Mouse (Mus musculus) testis, postnatal 10 days (tissue): ENCODE measurements around the gene Cmtm2b.
A peak's percentile ranks its signal among the peaks of the same experiment; 100 is the strongest.
"Not testable (repeated sequence)": the region's sequence is repeated elsewhere in the genome, so short reads cannot be mapped to it uniquely, and the experiment has no call there.

ENCODE experiments used
- DNase-seq: peaks from one replicate; pipeline ENCODE4 v3.0.0; 2021; ENCODE audit warnings: low spot score

The Cmtm2b gene

DNA sequence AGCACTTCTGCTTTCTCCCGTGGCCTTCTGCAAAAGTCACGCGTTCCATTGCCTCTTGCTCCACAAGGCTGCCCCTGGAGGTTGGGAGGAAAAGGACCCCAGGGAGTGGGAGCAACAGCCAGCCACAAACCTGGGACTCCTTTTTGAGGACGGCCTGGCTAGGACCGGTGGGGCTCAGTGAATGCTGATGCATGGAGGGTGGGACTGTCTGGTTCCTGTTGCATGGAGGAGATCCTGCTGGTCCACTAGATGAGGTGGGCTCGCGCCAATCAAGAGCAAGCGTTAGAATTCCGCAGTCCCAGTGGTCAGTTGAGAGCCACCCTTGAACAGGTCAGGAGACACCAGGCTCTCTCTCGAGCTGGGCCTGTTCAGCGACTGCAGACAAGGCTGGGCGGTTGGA lies at the start of gene Cmtm2b:
TSS of gene Cmtm2b (plus strand) at position 301 of the 400 bp plus-strand sequence.
- not testable (repeated sequence) for DNase-seq

DNA sequence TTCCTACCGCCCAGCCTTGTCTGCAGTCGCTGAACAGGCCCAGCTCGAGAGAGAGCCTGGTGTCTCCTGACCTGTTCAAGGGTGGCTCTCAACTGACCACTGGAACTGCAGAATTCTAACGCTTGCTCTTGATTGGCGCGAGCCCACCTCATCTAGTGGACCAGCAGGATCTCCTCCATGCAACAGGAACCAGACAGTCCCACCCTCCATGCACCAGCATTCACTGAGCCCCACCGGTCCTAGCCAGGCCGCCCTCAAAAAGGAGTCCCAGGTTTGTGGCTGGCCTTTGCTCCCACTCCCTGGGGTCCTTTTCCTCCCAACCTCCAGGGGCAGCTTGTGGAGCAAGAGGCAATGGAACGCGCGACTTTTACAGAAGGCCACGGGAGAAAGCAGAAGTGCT lies 28.9 kb upstream of the Cmtm2b start, which contains the start of gene Cmtm2a:
TSS of gene Cmtm2a (minus strand) at position 101 of the 400 bp plus-strand sequence.
- DNase-seq: not testable (repeated sequence)

DNA sequence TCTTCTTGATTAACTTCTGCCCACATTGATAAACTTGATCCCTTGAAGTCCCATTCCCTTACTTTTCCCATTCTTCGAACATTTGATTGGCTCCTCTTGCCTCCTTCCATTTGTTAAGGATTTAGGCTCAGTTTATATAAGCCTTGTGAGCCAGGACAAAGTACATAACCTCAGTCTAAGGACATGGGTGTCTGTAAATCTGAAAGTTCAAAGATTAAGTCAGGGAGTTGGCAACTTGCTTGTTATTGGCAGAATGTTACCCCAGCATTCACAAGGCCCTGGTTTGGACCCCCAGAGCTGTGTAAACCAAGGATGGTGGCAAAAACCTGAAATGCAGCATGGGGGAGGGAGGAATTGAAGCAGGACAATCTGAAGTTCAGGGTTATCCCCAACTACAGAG lies 27.6 kb upstream of the Cmtm2b start:
- no peak for DNase-seq

DNA sequence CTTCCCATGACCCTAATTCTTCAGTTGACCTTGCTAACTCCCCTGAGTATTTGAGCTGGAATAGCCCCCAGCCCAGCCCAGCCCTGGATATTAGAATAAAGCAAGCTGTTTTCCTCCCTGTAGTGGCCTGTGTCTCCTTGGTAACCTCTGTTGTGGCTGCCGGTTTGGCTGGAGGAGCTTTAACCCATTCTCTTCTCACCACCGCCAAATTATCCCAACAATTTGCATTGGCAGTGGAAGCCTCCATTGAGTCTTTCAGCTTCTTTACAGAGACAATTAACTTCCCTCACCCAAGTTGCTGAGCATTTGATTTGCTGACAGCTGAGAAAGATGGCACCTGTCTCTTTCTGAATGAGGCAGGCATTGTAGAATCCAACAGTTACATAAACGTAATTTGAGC lies 20.5 kb upstream of the Cmtm2b start:
- DNase-seq: not testable (repeated sequence)

DNA sequence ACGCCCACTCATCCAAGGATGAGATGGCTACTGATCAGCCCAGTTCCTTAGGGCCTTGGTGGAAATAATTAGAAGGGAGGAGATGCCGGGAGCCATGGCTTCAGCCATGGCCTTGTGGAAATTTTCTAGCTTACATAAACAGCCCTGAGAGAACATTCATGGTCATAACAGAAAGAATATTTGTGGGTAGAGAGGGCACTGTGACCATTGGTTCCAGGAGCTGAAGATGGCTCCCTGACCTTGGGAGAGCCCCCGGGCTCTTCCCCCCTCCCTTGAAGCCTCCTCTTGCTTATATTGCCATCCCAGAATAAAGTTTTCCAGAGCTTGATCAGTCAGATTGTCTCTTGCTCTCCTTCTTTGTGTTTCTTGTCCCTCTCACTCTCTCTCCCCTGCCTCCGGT lies 19.5 kb upstream of the Cmtm2b start:
- DNase-seq: not testable (repeated sequence)

DNA sequence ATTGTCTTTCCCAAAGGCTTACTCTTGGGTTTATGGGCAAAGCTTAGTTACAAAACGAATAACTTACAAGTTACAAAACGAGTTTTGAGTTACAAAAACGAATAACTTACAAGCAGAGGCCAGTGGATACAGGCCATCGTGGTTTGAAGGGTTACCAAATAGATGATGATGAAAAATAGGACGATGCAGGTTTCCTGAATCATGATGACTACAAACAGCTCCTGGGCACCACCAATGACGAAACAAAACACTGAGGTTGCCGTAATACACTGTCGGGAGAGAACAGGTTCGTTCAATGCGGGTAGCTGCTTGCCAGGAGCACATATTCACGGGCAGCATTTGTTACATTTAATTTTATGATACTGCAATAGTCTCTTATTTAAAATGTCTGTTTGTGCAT lies 17.1 kb upstream of the Cmtm2b start:
- no peak for DNase-seq

DNA sequence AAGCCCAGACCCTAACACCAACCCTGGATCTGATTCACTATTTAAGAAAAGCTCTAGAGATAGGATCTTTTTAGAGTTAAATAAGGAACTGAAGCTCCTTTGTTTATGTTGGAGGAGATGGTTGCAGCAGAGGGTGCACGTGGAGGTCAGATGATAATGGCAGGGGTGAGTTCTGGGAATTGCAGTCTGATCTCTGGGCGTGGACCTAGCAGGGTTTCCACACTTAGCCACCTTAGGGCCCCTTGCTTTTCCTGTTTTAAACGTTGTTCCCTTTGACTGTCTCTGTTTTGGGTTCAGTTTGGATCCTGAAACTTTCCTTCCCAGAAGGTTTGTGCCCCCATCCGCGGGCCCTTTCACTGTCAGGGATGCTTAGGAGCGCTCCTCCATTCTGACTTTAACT lies 13.7 kb upstream of the Cmtm2b start:
- not testable (repeated sequence) for DNase-seq

DNA sequence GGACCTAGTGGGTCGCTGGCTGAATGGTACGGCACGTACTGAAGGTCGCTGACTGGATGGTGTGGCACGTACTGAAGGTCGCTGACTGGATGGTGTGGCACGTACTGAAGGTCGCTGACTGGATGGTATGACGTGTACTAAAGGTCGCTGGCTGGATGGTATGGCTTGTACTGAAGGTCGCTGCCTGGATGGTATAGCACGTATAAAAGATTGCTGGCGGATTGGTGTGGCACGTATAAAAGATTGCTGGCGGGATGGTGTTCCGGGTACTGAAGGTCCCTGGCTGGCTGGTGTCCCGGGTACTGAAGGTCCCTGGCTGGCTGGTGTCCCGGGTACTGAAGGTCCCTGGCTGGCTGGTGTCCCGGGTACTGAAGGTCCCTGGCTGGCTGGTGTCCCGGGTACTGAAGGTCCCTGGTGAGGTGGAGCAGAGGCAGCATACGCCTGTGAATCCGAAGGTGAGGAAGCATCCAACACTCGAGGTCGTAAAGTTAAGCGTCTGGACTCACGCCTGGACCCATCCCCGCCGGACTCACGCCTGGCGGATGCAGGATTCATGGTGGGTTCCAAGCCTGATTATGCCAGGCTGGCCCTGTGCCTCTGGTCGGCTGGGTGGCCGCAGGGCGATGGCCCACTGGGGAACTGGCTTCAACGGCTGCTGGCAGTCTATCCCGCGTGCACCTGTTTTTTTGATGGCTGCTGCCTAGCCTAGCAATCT lies 12.4 kb upstream of the Cmtm2b start, which contains the start of the genes Gm45711 and Cmtm1:
TSS of gene Gm45711 (minus strand) at position 641 of the 715 bp plus-strand sequence.
TSS of gene Cmtm1 (minus strand) at position 705 of the 715 bp plus-strand sequence.
- not testable (repeated sequence) for DNase-seq

DNA sequence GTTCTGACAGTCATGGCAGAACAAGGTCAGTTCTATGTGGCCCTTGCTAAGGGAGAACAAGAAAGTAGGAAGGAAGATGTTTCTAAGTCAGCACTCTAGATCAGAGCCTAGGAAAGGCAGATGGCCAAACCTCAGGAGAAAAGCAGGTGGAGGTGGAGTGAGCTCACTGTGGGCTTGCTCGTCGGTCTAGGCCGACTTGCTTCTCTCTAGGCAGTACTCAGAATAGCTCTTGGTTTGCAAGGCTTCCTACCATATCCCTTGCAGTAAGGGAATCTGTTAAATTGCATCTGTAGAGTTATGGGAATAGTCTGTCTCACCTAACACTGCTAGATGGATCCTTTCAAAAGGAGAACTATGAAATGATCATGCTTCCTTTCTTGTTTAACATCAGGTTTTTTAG lies 10.0 kb upstream of the Cmtm2b start:
- not testable (repeated sequence) for DNase-seq

DNA sequence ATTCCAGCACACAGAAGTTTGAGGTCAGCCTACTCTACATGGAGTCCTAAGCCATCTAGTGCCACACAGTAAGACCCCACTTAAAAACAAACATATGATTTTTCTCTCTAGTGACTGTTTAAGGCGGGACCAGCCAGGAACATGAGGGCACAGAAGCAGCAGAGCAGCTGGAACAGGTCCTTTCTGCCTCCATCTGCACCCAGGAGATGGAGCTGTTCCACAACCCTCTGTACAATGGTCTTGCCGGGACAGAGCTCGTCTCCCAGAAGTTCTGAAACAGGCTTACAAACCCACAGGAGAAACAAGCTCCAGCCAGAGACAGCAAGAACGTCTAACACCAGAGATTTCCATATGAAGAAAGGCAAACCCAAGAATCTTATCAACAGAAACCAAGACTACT lies 8.7 kb upstream of the Cmtm2b start:
- DNase-seq: no peak

DNA sequence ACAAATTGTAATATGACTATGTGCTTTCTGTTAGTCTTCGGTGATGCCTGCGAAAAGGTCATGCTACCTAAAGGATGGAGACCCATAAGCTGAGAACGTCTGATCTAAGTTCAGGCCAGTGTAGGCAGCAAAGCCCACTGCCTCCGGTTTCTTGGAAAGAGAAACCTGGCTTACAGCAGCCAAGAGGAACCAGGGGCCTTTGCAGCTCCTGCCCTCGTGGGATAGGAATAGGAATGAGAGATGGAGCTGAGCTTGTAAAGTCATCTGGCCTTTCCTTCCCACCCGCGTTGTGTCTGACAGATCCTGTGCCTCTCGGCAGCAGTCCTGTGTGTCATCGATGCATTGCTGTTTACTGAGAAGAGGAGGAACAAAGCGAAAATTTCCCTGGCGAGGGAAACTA lies 763 bp upstream of the Cmtm2b start, which contains the start of gene Gm11020:
TSS of gene Gm11020 (plus strand) at position 301 of the 400 bp plus-strand sequence.
- not testable (repeated sequence) for DNase-seq

DNA sequence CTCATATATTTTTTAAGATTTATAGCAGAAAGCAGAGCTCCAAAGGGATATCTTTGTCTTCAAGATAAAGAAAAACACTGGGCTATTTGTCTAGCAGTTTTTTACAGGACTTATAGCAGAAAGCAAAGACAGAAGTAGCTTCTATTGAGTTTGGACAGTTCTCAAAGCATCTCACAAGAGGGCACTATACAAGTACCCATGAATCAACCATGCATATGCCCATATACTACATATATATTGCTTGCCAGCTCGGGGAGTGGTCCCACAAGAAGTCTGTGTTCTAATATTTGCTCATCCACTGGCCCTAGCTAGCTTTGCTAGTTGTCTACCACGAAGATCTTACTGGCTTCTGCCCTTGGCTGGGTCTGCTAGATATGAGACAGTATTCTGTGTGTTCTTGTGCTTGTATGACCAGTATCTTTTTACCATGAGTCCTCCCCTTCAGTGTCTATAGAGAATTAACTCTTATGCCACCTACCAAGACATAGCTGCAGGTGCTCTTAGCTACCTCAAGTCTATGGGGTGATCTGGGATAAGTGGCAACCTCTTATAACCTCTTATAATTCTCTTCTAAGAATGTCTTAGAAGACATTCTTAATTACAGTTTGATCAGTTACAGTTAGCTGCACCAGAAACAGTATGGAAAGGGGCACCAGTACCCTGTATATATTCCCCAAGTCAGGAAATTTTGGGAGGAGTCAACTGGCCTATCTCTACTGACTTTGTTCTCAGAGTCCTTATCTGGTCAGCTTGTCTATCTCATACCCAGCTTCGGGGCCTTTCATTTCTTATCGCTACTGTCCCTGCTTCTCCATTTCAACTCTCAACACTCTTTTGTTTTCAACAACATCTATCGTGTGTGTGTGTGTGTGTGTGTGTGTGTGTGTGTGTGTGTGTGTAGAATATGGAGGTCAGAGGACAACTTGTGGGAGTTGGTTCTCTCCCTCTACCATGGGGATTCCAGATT lies 10.9 kb downstream of the Cmtm2b start:
- no peak for DNase-seq

DNA sequence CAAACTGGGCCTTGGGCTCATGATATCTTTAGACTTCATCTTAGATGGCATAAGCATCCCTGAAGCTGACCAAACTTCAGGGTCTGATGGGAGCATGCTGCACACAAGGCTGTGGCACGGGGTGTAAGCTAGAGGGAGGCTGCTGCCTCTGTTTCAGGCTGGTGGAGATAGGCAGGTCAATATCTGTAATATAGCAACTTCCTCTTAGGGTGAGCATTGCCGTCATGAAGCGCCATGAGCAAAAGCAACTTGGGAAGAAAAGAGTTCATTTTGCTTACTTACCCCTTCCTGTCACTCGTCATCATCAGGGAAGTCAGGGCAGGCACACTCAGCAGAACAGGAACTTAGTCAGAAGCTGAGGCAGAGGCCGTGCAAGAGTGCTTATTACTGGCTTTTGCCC lies 11.8 kb downstream of the Cmtm2b start:
- peak; percentile 18 for DNase-seq

DNA sequence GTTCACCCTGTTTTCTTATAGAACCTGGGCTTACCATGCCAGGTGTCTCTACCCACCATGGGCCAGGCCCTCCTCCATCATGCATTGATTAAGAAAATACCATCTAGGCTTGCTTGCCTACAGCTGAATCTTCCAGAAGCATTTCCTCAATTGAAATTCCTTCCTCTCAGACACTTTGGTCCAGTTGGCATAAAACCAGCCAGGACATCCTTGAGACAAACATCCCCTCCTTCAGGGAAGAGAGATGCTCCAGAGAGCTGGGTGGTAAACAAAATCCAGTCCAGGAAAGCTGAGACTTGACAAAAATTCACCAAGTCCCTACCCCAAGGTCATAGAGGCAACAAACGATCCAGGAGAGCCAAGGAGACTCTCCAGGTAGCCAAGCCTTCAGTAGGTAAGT lies 12.2 kb downstream of the Cmtm2b start:
- DNase-seq: no peak

DNA sequence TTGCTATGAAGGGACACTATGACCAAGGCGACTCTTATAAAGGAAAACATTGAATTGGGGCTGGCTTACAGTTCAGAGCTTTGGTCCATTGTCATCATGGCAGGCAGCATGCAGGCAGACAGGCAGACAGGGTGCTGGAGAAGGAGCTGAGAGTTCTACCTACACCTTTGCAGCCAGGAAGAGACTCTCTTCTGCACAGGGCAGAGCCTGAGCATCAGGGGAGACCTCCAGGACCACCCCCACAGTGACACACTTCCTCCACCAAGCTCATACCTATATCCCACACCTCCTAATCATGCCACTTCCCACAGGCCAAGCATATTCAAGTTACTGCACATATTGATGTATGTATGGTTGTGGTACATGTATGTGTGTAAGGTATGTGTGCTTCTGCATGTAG lies 14.8 kb downstream of the Cmtm2b start:
- DNase-seq: peak; percentile 26

DNA sequence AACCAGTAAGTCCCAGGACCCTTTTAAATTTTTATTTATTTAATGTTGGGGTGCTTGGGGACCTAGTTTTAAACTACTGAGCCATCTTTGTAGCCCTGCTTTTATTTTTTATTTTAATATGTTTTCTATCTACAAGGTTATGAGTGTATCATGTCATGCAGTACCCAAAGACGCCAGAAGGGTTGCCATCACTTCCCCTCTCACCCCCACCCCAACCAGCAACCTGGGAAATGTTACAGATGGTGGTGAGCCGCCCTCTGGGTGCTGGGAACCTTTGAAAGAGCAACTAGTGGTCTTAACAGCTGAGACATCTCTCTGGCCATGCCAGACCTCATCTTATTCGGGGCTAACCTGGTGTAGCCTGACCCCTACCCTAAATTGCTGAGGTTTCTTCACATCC lies 15.9 kb downstream of the Cmtm2b start:
- peak; percentile 43 for DNase-seq

DNA sequence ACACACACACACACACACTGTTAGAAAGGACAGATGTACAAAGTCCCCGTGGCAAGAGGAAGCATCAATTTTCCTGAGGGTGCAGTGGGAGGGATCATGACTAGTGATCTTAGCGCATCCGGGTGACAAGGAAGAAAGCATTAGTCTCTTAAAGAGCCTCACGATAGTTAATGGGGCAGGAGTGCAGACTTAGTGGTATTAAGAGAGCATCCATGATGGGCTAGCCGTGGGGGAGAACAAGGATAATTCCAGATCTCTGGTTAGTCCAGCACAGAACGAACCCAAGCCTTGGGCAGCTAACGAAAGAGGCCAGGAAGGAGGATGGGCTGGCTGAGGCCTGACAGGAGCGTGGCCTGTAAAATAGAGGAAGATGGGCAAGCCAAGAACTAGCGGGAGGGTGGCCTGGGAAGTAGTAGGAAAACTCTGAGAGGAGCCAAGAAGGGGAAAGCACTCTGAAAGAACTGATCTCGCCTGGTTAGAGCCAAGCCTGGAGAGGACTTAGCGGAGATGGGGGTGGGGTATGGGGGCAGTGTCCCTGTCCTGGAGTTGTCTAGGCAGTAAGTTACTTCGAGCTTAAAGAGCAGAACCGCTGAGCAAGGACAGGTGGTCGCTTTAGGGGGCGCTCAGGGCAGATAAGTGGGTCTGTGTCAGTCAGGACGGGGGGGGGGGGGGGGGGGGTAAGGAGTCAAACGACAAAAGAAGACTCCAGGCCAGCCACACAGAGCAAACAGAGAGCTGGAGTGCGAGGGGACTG lies 17.4 kb downstream of the Cmtm2b start, which contains the start of gene Cmtm3:
TSS of gene Cmtm3 (plus strand) at position 182 of the 754 bp plus-strand sequence.
- peak; percentile 53 for DNase-seq

DNA sequence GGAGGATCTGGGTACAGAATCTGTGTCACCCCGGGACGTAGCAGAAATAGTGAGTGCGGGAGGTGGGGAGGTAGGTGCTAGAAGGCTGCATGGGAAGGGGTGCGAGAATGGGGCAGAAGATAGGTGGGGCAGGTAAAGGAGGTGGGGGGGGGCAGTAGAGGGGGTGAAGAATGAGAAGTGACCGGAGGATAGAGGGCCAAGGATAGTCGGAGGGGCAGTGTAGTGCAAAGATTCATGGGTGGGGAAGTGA lies 17.9 kb downstream of the Cmtm2b start:
- DNase-seq: no peak

DNA sequence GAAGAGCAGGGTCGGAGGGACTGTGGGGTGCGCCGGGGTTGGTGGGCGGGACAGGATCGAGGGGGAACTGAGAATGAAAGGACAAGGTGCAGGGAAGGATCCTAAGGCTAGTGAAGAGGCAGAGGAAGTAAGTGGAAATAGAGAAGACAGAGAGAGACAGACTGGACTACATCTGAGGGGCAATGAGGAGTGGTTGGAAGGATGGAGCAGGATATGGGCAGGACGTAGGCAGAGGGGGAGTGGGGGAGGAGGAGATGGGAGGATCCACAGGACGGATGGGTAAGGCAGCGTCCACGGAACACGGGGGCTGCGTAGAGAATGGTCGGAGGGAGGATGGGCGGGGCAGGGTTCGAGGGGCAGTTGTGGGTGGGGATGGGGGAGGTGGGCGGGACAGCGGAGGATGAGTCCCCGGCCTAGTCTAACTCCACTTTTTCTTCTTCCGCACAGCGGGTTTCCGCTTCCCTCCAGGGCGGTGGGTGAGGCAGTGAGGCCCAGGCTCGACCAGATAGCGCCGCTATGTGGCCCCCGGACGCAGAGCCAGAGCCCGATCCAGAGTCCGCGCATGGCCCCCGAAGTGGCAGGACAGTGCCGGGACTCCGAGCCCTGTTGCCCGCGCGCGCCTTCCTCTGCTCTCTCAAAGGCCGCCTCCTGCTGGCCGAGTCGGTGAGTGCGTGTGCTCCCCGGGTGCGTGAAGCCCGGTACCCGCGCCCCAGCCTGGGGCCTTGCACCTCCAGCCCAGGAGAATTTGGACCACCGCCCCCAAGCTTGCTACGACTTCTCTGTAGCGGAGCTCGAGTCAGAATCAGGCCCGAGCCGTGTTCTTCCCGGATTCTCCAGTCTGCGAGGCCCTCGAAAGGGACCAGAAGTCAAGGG lies 18.4 kb downstream of the Cmtm2b start:
- peak; percentile 90 for DNase-seq

DNA sequence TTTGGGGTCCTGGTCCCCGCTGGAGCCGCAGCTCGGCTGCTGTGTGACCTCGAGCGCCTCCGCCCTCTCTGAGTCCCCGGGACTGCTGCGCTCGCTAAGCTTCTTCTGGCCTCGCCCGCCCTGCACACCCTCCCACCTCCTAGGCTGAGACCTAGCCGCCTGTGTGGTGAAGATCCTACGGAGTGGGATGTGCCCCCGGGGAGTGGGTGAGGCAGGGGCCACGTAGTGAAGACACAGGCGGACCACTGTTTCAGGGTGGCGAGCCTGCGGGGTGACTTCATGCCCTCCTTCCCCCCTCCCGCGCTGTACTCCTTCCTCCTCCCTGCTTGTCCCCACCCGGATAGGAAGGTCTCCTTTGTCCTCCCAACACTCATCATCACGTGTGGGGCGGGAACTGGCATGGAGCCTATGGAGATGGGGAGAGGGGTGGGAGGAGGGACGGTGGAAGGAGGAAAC lies 19.1 kb downstream of the Cmtm2b start:
- DNase-seq: peak; percentile 91

DNA sequence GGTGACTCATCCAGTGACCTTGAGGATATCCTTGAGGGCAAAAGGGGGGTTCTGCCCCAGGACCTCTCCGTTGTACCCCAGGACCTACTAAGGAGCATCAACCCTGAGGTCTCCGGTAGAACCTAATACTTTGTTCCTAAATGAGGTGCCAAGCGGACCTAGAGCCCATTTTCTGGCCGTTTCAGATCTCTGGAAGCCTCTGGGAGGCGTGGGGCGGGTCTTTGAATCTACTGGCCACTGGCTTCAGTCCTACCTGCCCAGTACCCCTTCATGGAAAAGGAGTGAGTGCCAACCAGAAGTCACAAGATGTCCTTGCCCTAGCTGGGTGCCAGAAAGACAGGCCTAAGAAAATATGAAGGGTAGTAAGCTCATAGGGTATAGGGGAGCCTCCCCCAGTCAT lies 19.6 kb downstream of the Cmtm2b start:
- DNase-seq: no peak
